Mouse (Mus musculus): ENCODE data around the gene Smad3. TPM values are rescaled to one million over a fixed set of nuclear protein-coding genes. Genes with fewer than 3 reads are reported as not detected.

Gene Smad3
- polyA plus RNA-seq, 1 experiment from 2014 or later: 8.7 TPM

DNA sequence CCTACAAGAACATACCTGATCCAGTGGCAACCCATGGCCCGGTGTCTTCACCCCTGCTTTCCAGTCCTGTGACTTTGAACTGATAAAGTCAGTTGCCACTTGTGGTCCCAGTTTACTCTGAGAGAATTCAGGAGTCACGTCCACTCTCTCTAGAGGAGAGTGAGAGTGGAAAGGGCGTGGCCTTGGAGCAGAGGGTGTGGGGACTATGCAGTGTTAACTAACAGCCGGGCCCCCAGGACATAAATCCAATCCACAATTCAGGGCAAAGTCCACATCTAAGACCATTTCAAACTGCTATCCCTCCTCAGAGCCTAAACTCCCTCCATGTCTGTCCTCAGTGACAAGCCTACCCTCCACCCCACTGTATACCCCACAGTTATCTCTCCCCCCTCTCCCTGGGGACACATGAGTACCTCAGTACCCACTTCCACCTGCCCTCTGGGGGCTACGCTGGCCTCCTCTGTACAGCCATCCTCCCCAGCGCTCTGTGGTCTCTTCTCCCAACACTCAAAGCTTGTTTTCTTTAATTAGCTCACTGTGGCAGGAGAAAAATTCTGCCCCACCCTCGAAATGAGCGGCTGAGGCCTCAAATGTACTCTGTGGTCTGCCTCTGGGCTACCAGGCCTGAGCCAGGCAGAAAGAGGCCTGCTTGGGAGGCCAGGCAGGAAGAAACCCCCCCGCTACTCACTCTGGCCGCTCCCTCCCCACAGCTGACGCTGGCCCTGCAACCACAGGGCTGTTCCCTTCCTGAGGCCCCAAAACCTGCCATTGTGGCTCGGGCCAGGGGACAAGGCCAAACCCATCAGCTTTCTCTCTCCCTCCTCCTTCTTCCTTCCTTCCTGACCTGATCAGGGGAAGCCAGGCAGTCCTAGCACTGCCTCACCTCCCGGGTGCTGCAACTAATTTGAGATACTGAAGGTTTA is 31.4 kb downstream of the Smad3 start:
- Histone ChIP-seq H3K4me3 (replicated peaks) (no peak overlapping the region), H3K36me3 (no peaks in the 10 kb centered on the region), H3K27ac (replicated peaks) (peak overlapping the region; percentile 28), H3K9me3 (replicated peaks) (no peaks in the 10 kb centered on the region), H3K27me3 (replicated peaks) (no peaks in the 10 kb centered on the region), H3K4me1 (peaks cover 20% of the 10 kb centered on the region), H3K9ac (replicated peaks) (no peak overlapping the region), H3K4me2 (no peak overlapping the region)
- ATAC-seq (ENCODE audit: low FRiP score): no peak
- 74% methylated on average over 13 of the region's 13 CpGs for WGBS

GRCm38 (mm10) chr9:63724750-63725149 is 33.0 kb downstream of the Smad3 start:
- Histone ChIP-seq H3K9ac (replicated peaks) (no peak overlapping the region), H3K4me1 (peaks cover 18% of the 10 kb centered on the region), H3K4me2 (no peak overlapping the region), H3K4me3 (replicated peaks) (no peak overlapping the region), H3K9me3 (replicated peaks) (no peaks in the 10 kb centered on the region), H3K27ac (replicated peaks) (no peak overlapping the region), H3K36me3 (no peaks in the 10 kb centered on the region), H3K27me3 (replicated peaks) (no peaks in the 10 kb centered on the region)
- no peak for ATAC-seq (ENCODE audit: low FRiP score)
- WGBS: 91% methylated on average over 5 of the region's 5 CpGs

DNA sequence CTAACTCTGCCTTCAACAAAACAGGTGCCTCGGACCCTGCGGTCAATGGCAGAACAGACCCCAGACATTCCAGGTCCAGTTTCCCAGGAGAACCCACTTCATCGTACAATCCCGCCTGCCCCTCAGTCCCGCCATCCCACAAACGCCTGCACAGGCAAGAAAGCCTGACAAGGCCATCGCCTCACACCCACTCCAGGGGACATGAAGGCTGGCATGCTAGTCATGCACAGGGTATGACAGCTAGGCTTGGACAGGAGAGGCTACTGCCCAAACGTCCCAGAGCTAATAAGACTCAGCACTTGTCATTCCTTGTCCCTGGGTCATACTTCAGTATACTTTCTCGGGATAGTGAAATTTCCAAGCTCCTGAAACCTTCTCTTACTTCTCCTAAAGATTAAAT is 34.9 kb downstream of the Smad3 start:
- no peak overlapping the region for H3K4me3 ChIP-seq (replicated peaks)
- no peaks in the 10 kb centered on the region for H3K9me3 ChIP-seq (replicated peaks)
- no peak overlapping the region for H3K4me2 ChIP-seq
- H3K27me3 ChIP-seq (replicated peaks): no peaks in the 10 kb centered on the region
- 79% methylated on average over 9 of the region's 9 CpGs for WGBS
- H3K4me1 ChIP-seq: peaks cover 23% of the 10 kb centered on the region
- no peak overlapping the region for H3K27ac ChIP-seq (replicated peaks)
- H3K36me3 ChIP-seq: no peaks in the 10 kb centered on the region
- ATAC-seq (ENCODE audit: low FRiP score): no peak
- H3K9ac ChIP-seq (replicated peaks): no peak overlapping the region

DNA sequence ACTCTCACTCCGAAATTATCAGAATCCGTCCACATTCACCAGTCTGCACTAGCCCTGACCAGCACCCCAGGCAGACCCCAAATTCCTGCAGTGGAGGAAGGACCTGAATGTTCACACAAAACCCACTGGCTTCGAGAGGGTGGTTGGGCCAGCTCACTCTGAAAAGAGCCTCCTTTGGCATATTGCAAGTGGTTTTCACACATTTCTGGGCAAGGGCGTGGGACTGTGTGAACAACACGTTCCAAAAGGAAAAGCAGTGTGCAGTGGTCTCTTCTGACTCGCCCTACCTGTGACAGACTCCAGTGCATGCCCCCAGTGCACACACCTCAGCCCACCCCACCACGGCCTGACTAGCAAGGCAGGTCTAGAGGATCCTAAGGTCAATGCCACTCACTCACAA is 35.4 kb downstream of the Smad3 start:
- no peaks in the 10 kb centered on the region for H3K27me3 ChIP-seq (replicated peaks)
- no peak overlapping the region for H3K4me3 ChIP-seq (replicated peaks)
- 92% methylated on average over 7 of the region's 7 CpGs for WGBS
- no peak for ATAC-seq (ENCODE audit: low FRiP score)
- H3K9ac ChIP-seq (replicated peaks): no peak overlapping the region
- no peaks in the 10 kb centered on the region for H3K9me3 ChIP-seq (replicated peaks)
- H3K27ac ChIP-seq (replicated peaks): no peak overlapping the region
- no peak overlapping the region for H3K4me2 ChIP-seq
- no peaks in the 10 kb centered on the region for H3K36me3 ChIP-seq
- peaks cover 27% of the 10 kb centered on the region for H3K4me1 ChIP-seq

GRCm38 (mm10) chr9:63721573-63722275 is 36.1 kb downstream of the Smad3 start:
- Histone ChIP-seq H3K4me2 (no peak overlapping the region), H3K27ac (replicated peaks) (0 out of 2 replicates have a peak overlapping the region, but pooled peaks have one; percentile 2), H3K4me3 (replicated peaks) (no peak overlapping the region), H3K4me1 (peaks cover 26% of the 10 kb centered on the region), H3K9ac (replicated peaks) (no peak overlapping the region), H3K27me3 (replicated peaks) (no peaks in the 10 kb centered on the region), H3K36me3 (no peaks in the 10 kb centered on the region), H3K9me3 (replicated peaks) (no peaks in the 10 kb centered on the region)
- 86% methylated on average over 9 of the region's 9 CpGs for WGBS
- ATAC-seq (ENCODE audit: low FRiP score): no peak

DNA sequence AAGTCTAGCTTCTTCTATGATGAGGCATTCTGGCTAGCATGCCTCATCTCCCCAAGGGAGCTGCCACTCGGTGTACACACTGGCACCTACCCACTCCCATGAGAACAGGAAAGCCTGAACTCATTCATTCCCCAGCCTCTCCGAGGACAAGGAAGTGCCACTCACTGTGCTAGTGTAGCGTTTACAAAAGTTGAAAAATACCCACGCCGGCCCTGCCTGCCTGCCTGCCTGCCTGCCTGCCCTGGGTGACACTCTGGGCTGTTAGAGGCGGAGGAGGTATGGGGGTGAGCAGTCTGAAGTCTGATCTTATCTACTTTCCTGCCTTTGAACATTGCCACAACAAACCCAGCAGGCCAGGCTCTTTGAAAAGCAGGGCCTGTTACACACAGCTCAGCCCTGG is 37.1 kb downstream of the Smad3 start:
- ATAC-seq (ENCODE audit: low FRiP score): no peak
- Histone ChIP-seq H3K4me2 (no peak overlapping the region), H3K27ac (replicated peaks) (peak overlapping the region; percentile 28; the same call in 1 of the 2 replicates), H3K9me3 (replicated peaks) (no peaks in the 10 kb centered on the region), H3K36me3 (no peaks in the 10 kb centered on the region), H3K4me1 (peaks cover 28% of the 10 kb centered on the region), H3K9ac (replicated peaks) (no peak overlapping the region), H3K27me3 (replicated peaks) (no peaks in the 10 kb centered on the region), H3K4me3 (replicated peaks) (no peak overlapping the region)
- WGBS: 85% methylated on average over 6 of the region's 6 CpGs

DNA sequence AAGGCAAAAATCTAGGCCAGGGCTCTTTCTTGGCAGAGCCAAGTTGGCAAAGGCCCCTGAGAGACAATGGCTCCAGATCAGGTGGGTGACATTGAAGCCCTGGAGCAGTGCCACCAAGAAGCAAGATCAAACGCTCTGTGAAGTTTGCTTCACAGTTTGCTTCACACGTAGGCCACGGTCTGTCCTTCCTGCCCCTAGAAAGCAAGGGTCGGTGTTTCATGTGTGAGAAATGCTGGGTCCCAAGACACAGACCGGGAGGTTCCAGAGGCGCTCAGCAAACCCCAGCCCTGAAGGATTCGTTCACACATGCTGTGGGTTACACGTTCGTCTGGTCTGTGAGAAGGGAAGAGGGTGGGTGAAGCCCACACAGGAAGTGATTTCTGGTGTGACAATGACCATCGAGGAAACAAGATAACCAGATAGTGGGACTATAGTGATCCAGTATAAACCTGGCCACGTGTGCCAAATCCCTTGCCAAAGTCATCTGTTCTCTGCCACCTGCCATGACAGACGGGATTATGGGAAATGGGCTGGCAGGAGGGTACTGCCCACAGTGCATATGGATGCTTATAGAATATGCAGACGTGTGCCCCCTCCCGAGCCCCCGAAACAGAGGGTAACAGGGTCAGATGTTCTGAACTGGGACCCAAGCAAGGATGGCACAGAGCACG is 37.9 kb downstream of the Smad3 start:
- WGBS: 84% methylated on average over 16 of the region's 16 CpGs
- Histone ChIP-seq H3K27ac (replicated peaks) (0 out of 2 replicates have a peak overlapping the region, but pooled peaks have one; percentile 28), H3K9ac (replicated peaks) (no peak overlapping the region), H3K4me1 (peaks cover 31% of the 10 kb centered on the region), H3K36me3 (no peaks in the 10 kb centered on the region), H3K9me3 (replicated peaks) (no peaks in the 10 kb centered on the region), H3K27me3 (replicated peaks) (no peaks in the 10 kb centered on the region), H3K4me2 (no peak overlapping the region), H3K4me3 (replicated peaks) (no peak overlapping the region)
- ATAC-seq (ENCODE audit: low FRiP score): no peak

GRCm38 (mm10) chr9:63718735-63719358 is 38.9 kb downstream of the Smad3 start:
- H3K4me1 ChIP-seq: peaks cover 27% of the 10 kb centered on the region
- H3K36me3 ChIP-seq: no peaks in the 10 kb centered on the region
- H3K27ac ChIP-seq (replicated peaks): no peak overlapping the region
- no peak overlapping the region for H3K9ac ChIP-seq (replicated peaks)
- no peaks in the 10 kb centered on the region for H3K27me3 ChIP-seq (replicated peaks)
- WGBS: 51% methylated on average over 9 of the region's 9 CpGs
- no peak overlapping the region for H3K4me3 ChIP-seq (replicated peaks)
- ATAC-seq (ENCODE audit: low FRiP score): no peak
- H3K9me3 ChIP-seq (replicated peaks): no peaks in the 10 kb centered on the region
- H3K4me2 ChIP-seq: no peak overlapping the region

DNA sequence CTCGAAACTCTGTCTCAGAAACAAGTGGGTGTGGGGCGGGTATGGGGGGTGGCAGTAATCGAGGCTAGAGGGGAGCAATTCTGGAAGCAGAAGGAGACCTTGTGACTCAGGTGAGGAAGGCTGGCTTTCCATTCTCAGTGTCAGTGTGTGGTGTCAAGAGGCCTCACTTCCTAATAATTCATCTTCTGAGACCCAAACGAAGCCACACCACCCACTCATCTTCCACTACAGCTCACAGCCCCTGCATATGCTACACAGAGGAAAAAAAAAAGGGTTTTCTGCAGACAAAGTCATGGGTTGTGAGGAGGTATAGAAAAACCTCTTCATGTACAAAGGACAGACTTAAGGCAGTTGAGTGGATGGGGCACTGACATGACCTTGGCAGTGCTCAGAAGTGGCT is 39.6 kb downstream of the Smad3 start:
- no peak overlapping the region for H3K9ac ChIP-seq (replicated peaks)
- ATAC-seq (ENCODE audit: low FRiP score): no peak
- H3K27ac ChIP-seq (replicated peaks): no peak overlapping the region
- 87% methylated on average over 4 of the region's 4 CpGs for WGBS
- no peak overlapping the region for H3K4me2 ChIP-seq
- no peaks in the 10 kb centered on the region for H3K36me3 ChIP-seq
- H3K27me3 ChIP-seq (replicated peaks): no peaks in the 10 kb centered on the region
- no peaks in the 10 kb centered on the region for H3K9me3 ChIP-seq (replicated peaks)
- H3K4me3 ChIP-seq (replicated peaks): no peak overlapping the region
- peaks cover 30% of the 10 kb centered on the region for H3K4me1 ChIP-seq

- H3K4me3 ChIP-seq (replicated peaks): no peak overlapping the region
- WGBS: 78% methylated on average over 3 of the region's 3 CpGs
- H3K4me1 ChIP-seq: peaks cover 35% of the 10 kb centered on the region
- H3K36me3 ChIP-seq: no peaks in the 10 kb centered on the region
- no peaks in the 10 kb centered on the region for H3K9me3 ChIP-seq (replicated peaks)
- ATAC-seq (ENCODE audit: low FRiP score): no peak
- no peak overlapping the region for H3K4me2 ChIP-seq
- H3K27ac ChIP-seq (replicated peaks): no peak overlapping the region
- no peaks in the 10 kb centered on the region for H3K27me3 ChIP-seq (replicated peaks)
- no peak overlapping the region for H3K9ac ChIP-seq (replicated peaks)
Observed at GRCm38 (mm10) chr9:63717474-63718005, 40.3 kb downstream of the Smad3 start.

All from neural tube, embryonic 15.5 days (tissue).